Mouse (Mus musculus): ENCODE measurements around the gene Eif4g3. TPM values are rescaled to one million over a fixed set of nuclear protein-coding genes. Genes with fewer than 3 reads are reported as not detected.
A peak's percentile ranks its signal among the peaks of the same experiment; 100 is the strongest.

Eif4g3 gene
- polyA plus RNA-seq, 1 experiment = 149 TPM

DNA sequence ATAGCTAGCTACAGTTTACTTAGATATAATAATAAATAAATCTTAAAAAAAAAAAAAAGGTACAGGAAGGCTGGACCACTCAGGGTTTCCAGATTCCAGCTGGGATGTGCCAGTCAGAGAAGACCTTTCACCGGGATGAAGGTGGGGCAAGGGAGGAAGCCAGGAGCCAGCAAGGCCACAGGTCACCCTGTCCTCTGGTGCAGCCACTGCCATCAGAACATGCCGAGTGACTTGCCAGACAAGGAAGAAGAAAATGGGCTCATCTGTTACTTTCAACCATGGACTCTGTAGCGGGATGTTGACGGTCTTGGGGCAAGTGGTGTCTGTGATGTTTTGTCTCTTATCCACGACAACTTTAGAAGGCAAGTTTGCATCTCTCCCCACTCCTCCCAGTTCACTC is 8.1 kb upstream of the Eif4g3 start:
- DNase-seq (ENCODE audit: extremely low spot score in 1 of 2, low spot score in 1 of 2) = no peak

GRCm38 (mm10) chr4:137989426-137989825 is 3.4 kb upstream of the Eif4g3 start:
- no peak for DNase-seq (ENCODE audit: extremely low spot score in 1 of 2, low spot score in 1 of 2)

DNA sequence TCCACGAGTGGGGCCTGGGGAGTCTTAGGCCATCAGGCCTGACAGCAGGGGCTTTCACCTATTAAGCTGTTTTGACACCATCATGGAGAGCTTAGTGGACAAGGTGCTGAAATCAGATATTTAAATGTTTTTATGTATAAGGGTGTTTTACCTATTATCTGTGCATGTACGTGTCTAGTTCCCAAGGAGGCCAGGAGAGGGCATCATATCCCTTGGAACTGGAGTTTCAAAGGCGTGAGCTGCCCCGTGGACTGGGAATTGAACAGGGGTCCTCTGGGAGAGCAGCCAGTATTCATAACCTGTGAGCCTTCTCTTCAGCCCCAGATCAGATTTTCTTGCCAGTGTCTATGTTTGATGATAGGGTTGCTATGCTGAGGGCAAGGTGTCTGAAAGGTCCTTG is 2.4 kb upstream of the Eif4g3 start:
- DNase-seq (ENCODE audit: extremely low spot score in 1 of 2, low spot score in 1 of 2) = no peak

DNA sequence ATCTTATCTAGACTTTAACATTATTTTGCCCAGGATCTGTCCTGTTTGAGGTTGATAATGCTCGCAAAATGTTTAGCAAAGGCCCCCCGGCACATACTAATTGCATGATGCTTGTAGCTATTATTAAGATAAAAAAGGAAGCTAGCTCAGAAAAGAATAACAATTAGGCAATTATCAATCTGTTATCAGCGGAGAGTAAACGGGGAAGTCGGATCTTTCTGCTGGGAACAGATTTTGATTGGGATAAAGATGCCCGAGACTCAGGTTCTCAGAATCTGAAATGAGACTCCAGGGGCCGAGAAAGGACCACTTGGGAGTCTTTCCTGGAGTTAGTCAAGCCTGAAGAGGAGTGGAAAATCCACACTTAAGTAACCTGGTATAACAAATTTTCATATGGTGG is 1.6 kb upstream of the Eif4g3 start:
- no peak for DNase-seq (ENCODE audit: extremely low spot score in 1 of 2, low spot score in 1 of 2)

- peak; percentile 96 to 100 for DNase-seq (ENCODE audit: extremely low spot score in 1 of 2, low spot score in 1 of 2)
Measured at GRCm38 (mm10) chr4:137993291-137993758, 503 bp downstream of the Eif4g3 start.

GRCm38 (mm10) chr4:137993821-137994561 is 1.2 kb downstream of the Eif4g3 start:
- DNase-seq (ENCODE audit: extremely low spot score in 1 of 2, low spot score in 1 of 2) = no peak

GRCm38 (mm10) chr4:137994562-137995336 is 1.9 kb downstream of the Eif4g3 start:
- DNase-seq (ENCODE audit: extremely low spot score in 1 of 2, low spot score in 1 of 2) = no peak

DNA sequence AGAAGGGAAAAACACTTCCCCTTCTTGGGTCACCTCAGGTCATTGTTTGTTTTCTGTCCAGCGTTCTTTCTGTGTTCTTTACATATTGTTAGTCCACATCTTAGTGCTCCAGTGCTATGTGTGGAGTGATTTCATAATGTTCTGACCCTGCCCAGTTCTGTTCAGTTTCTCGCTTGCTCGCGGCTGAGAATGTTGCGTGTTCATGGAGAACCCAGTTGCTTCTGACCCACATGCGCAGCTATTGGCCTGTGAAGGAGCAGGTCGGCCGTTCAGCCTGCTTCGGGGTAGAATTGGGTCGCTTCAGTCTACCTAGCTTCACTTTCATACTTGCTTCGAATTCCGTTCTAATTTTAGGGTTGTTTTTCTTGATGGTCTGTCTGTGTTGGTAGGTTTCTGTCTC is 2.6 kb downstream of the Eif4g3 start:
- no peak for DNase-seq (ENCODE audit: extremely low spot score in 1 of 2, low spot score in 1 of 2)

DNA sequence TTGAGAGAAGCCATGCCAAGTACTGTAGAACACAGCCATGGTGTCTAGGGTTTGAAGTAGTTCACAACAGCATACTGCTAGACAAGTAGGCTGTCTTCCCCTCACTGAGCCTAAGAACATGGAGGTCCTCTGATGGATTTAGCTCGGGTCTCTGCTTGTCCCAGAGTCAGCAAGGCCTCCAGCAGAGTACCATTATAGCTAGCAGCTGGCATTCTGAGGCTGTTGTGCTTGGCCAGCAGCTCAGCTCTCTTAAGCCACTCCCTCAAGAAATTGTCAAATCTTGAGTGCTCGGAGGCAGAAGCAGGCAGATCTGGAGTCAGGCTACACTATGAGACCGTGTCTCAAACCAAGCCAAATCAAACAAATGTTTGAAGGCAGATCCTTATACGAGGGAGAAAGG is 5.4 kb downstream of the Eif4g3 start:
- no peak for DNase-seq (ENCODE audit: extremely low spot score in 1 of 2, low spot score in 1 of 2)

- no peak for DNase-seq (ENCODE audit: extremely low spot score in 1 of 2, low spot score in 1 of 2)
Measured at GRCm38 (mm10) chr4:138000682-138001081, 7.9 kb downstream of the Eif4g3 start.

DNA sequence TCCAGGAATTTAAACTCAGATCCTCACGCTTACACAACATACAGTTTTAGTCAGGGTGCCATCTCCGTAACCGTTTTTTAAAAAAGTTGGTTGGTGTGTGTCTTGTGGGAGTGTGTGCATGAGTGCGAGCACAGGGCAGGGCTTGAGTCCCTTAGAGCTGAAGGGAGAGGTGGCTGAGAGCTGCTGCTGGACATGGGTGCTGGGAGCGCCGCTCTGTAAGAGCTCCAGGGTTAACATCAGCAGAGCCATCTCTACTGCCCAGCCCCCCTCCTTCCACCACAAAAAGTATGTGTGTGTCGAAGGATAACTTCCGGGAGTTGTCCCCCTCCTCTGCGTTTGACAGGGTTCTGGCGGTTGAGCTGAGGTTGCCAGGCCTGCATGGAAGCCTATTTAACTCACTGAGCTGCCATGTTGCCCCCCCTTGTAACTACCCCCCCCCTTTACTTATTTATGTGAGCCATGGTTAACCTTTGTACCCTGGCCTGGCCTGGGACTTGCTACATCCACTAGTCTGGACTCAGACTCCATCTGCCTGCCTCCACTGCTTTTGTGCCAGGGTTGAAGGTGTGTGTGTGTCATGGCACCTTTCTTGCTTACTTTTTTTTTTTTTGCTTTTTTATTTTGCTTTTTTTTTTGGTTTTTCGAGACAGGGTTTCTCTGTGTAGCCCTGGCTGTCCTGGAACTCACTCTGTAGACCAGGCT is 11.2 kb downstream of the Eif4g3 start:
- no peak for DNase-seq (ENCODE audit: extremely low spot score in 1 of 2, low spot score in 1 of 2)

GRCm38 (mm10) chr4:138005781-138006180 is 13.0 kb downstream of the Eif4g3 start:
- DNase-seq (ENCODE audit: extremely low spot score in 1 of 2, low spot score in 1 of 2) = no peak

DNA sequence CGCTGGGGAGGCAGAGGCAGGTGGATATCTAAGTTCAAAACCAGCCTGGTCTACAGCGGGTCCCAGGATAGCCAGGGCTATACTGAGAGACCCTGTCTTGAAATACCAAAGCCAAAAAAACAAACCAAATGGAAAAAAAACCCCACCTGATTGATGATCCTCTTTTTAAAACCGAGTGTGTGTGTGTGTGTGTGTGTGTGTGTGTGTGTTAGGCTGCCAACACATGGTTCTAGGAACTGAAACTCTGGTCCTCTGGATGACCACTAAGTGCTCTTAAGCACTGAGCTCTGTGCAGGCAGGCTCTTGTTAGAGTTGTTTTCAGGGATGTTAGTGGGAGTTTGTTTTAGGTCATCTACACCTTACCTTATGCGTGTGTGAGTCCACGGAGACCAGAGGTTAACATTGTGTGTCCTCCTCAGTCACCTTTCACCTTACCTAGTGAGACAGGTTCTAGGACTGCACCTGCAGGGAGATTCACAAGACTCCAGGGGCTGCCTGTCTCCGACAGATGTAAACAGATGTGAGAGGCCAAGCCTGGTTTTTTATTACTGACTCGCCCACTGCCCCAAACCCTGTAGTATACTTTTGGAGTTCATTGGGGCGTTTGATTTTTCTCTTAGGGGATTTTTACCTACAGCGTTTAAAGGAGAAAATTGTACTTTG is 14.3 kb downstream of the Eif4g3 start:
- DNase-seq (ENCODE audit: extremely low spot score in 1 of 2, low spot score in 1 of 2) = no peak

- DNase-seq (ENCODE audit: extremely low spot score in 1 of 2, low spot score in 1 of 2) = no peak
Measured at GRCm38 (mm10) chr4:138008646-138009045, 15.8 kb downstream of the Eif4g3 start.

DNA sequence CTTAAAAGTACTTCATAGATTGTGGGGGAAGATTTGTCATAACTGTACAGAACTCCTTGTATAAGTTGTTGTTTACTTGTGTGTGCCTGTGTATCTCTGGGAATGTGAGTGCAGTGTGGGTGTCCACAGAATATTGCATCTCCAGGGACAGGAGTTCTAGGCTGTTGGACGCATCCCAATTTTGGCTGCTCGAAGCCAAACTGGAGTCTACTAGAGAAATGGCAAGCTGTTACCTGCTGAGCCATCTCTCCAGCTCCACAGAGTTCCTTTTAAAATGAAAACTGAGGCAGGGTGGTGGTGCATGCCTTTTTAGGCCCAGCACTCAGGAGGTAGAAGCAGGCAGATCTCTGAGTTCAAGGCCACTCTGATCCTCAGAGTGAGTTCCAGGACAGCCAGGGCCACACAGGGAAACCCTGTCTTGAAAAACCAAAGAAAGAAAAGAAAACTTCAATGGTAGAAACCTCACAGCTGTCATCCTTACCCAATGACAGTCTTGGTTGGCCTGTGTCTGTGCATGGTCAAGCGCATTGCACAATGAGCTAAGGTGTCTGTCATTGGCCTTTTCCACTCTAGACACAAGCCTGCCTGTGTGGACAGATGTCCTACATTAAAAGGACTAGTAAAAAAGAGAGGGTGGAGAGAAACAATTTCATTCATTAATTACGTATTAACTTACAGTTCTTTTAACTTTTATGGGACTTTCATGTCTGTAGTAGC is 17.1 kb downstream of the Eif4g3 start:
- no peak for DNase-seq (ENCODE audit: extremely low spot score in 1 of 2, low spot score in 1 of 2)

DNA sequence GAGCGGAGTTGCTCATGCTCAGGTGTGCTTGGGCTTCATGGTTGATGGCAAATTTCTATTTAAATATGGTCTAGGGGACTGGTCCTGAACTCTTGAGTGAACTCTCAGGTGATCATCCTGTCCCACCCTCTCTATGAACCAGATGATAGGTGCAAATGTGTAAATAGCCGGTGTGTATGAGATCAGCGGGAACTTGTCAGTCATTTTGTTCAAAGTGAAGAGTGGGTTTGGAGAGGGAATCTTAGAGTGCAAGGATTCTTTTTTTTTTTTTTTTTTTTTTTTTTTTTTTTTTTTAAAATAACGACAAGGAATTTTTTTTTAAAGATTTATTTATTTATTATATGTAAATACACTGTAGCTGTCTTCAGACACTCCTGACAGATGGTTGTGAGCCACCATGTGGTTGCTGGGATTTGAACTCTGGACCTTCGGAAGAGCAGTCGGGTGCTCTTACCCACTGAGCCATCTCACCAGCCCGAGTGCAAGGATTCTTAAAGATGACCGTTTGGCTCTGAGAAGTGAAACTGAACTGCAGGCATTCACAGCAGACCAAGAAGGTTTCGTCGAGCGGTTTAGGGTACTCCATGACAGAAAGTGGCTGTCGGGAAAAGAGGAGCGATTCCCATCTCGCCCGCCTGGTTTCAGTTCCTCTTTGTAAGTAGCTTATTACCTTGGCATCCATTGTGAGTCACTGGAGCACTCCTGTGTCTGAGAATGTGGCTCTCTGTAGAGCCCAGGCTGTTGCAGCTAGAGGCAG is 21.1 kb downstream of the Eif4g3 start:
- DNase-seq (ENCODE audit: extremely low spot score in 1 of 2, low spot score in 1 of 2) = no peak

DNA sequence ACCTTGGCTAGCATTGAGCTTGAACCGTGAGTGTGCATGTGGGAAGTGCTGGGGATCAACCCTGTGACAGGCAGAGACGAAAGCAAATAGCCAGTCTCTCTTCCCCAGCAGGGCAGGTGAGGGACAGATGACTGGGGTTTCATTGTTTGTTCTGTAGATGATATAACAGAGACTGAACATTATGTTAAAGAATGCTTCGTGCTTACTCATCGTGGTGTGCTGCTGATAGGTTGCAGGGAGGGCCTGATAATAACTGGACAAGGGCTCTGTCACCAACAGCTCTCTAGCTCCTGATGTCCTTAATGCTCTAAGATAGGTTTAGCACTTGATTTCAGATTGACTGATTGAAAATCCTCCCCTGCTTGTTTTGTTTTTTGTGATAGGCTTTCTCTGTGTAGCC is 23.1 kb downstream of the Eif4g3 start:
- no peak for DNase-seq (ENCODE audit: extremely low spot score in 1 of 2, low spot score in 1 of 2)

GRCm38 (mm10) chr4:138017085-138017637 is 24.3 kb downstream of the Eif4g3 start:
- DNase-seq (ENCODE audit: extremely low spot score in 1 of 2, low spot score in 1 of 2) = no peak

- no peak for DNase-seq (ENCODE audit: extremely low spot score in 1 of 2, low spot score in 1 of 2)
Measured at GRCm38 (mm10) chr4:138018011-138018410, 25.2 kb downstream of the Eif4g3 start.
